Mouse (Mus musculus) neural tube, embryonic 15.5 days (tissue): ENCODE data around the gene Sstr3. TPM values are rescaled to one million over a fixed set of nuclear protein-coding genes. Genes with fewer than 3 reads are reported as not detected.
A peak's percentile ranks its signal among the peaks of the same experiment; 100 is the strongest.

Experiments used
- ATAC-seq: fragments of 200-750 bp; cut with Nextera tagmentation; 2 replicates; pipeline ENCODE4 v1.8.0; 2017; ENCODE audit warnings: mild to moderate bottlenecking, moderate TSS enrichment, moderate library complexity; ENCODE audit not compliant: low FRiP score
- H3K27ac ChIP-seq: fragments of 300-500 bp; sonication (generic); replicated peaks from 2 replicates; pipeline ENCODE4 v1.5.1; 2015; ENCODE audit warnings: mild to moderate bottlenecking, inconsistent platforms
- H3K27me3 ChIP-seq: fragments of 300-500 bp; sonication (generic); replicated peaks from 2 replicates; pipeline ENCODE4 v1.6.1; 2015; ENCODE audit warnings: inconsistent platforms
- H3K36me3 ChIP-seq: fragments of 300-500 bp; sonication (generic); 2 replicates; pipeline ENCODE4 v1.6.1; 2015; ENCODE audit warnings: inconsistent platforms
- H3K4me1 ChIP-seq: fragments of 300-500 bp; sonication (generic); 2 replicates; pipeline ENCODE4 v1.6.1; 2015; ENCODE audit warnings: inconsistent platforms
- H3K4me2 ChIP-seq: fragments of 300-500 bp; sonication (generic); 2 replicates; pipeline ENCODE4 v1.6.1; 2015; ENCODE audit warnings: inconsistent platforms, mild to moderate bottlenecking, moderate library complexity
- H3K4me3 ChIP-seq: fragments of 300-500 bp; sonication (generic); replicated peaks from 2 replicates; pipeline ENCODE4 v1.5.1; 2015; ENCODE audit warnings: mild to moderate bottlenecking, inconsistent platforms
- H3K9ac ChIP-seq: fragments of 300-500 bp; sonication (generic); replicated peaks from 2 replicates; pipeline ENCODE4 v1.6.1; 2015; ENCODE audit warnings: mild to moderate bottlenecking, inconsistent platforms
- H3K9me3 ChIP-seq: fragments of 300-500 bp; sonication (generic); replicated peaks from 2 replicates; pipeline ENCODE4 v1.6.1; 2016; ENCODE audit warnings: inconsistent platforms
- WGBS: fragments of 180-500 bp; shearing (Covaris S2); methylation state at CpG from one replicate; pipeline ENCODE4 v1.1.7; 2015; ENCODE audit warnings: mixed read lengths; 5-methylcytosine and 5-hydroxymethylcytosine counted together
- polyA plus RNA-seq: library from polyadenylated mRNA; unstranded; fragments of >200 nt; fragmentation: Nextera tagmentation; extraction: Ambion mirVana; gene quantifications from 2 replicates; pipeline ENCODE4 v1.2.1, GENCODE M21; 2015

Gene Sstr3
- polyA plus RNA-seq, 1 experiment from 2014 or later: 0.50 TPM

GRCm38 (mm10) chr15:78541606-78542005 is 2.9 kb downstream of the Sstr3 start:
- Histone ChIP-seq H3K4me3 (no peak overlapping the region), H3K4me1 (peaks cover 28% of the 10 kb centered on the region), H3K9me3 (no peaks in the 10 kb centered on the region), H3K4me2 (no peak overlapping the region), H3K9ac (no peak overlapping the region), H3K27ac (no peak overlapping the region), H3K27me3 (peaks cover 3% of the 10 kb centered on the region; the same call in 1 of the 2 replicates), H3K36me3 (no peaks in the 10 kb centered on the region)
- 51% methylated on average over 3 of the region's 3 CpGs for WGBS
- no peak for ATAC-seq

DNA sequence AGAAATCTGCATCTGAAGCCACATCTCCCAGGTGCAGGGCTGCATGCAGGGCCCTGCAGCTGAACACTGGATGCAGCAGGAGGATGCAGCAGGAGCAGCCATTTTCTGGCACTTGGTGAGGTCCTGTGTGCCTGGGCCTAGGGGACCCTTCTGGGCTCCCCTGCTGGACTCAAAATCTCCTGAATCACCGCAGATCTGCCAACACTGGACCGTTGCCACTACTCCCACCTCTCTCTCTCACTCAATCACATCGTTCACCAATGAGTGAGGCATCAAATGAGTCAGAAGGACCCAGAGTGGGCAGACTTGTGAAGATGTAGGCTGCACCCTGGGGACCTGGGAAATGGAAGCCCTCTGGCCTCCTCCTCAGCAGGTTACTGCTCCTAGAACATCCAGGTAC is 3.4 kb downstream of the Sstr3 start:
- H3K4me1 ChIP-seq: peaks cover 28% of the 10 kb centered on the region
- peaks cover 3% of the 10 kb centered on the region; the same call in 1 of the 2 replicates for H3K27me3 ChIP-seq
- H3K36me3 ChIP-seq: no peaks in the 10 kb centered on the region
- no peak overlapping the region for H3K4me2 ChIP-seq
- no peak for ATAC-seq
- no peak overlapping the region for H3K4me3 ChIP-seq
- 65% methylated on average over 3 of the region's 3 CpGs for WGBS
- no peak overlapping the region for H3K9ac ChIP-seq
- H3K9me3 ChIP-seq: no peaks in the 10 kb centered on the region
- no peak overlapping the region for H3K27ac ChIP-seq

DNA sequence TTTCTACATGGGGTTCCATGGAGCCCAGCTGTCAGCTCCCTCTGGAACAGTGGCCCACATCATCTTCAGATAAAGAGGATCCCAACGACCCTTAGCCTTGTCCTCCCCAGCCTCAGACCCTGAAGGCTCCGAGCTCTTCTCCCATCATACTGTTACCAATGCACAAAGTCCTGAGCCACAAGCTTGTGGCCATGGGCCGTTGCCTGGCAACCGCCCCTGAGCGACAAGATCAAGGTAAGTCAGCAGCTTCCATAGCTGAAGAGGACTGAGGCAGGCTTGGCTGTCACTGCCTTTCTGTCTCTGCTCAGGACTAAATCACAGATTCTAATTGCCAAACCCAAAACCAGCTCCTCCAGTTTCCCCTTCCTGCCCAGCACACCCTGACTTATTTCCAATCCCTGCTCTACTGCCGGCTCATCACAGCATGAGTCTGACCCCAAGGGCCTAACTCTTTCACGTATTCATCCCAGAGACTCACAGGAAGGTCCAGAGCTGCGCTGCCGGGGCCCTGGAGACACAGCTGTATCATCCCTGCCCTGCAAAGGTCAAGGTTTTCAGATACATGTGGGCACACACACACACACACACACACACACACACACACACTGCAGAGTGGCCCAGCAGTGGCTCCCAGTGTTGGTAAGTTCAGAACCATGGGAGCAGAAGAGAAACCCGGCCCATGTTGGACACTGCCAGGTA is 8.6 kb downstream of the Sstr3 start:
- whole genome bisulfite sequencing: 54% methylated on average over 10 of the region's 10 CpGs
- H3K9ac ChIP-seq: no peak overlapping the region
- H3K9me3 ChIP-seq: no peaks in the 10 kb centered on the region
- no peaks in the 10 kb centered on the region for H3K36me3 ChIP-seq
- H3K4me2 ChIP-seq: no peak overlapping the region
- H3K27ac ChIP-seq: no peak overlapping the region
- no peak for ATAC-seq
- H3K27me3 ChIP-seq: peaks cover 2% of the 10 kb centered on the region; the same call in 1 of the 2 replicates
- H3K4me3 ChIP-seq: no peak overlapping the region
- H3K4me1 ChIP-seq: peaks cover 11% of the 10 kb centered on the region

DNA sequence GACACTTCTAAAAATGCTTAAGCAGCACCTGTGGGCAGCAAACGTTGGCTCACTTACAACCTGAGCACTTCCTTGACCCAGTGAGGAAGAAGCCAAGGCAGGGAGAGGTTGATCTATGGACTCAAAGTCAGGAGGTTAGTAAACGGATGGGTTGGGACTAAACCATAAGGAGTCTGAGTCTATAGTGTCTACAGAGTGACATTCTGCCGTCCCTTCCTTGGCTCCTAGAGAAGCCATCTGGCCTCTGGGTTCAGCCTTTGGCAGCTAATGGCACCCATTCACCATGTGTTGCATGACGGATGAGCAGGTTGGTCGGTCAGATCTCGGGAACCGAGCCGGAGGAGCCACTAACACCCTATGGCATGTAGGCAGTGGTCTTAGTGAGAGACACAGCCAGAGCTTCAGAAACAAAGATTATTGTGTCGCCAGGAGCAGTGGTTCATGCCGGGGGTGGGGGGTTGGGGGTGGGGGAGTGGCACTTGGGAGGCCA is 11.1 kb downstream of the Sstr3 start:
- Histone ChIP-seq H3K9ac (no peak overlapping the region), H3K27ac (no peak overlapping the region), H3K36me3 (no peaks in the 10 kb centered on the region), H3K4me3 (no peak overlapping the region), H3K4me2 (no peak overlapping the region), H3K4me1 (peaks cover 35% of the 10 kb centered on the region), H3K27me3 (no peaks in the 10 kb centered on the region), H3K9me3 (no peaks in the 10 kb centered on the region)
- 75% methylated on average over 10 of the region's 10 CpGs for WGBS
- ATAC-seq: no peak

DNA sequence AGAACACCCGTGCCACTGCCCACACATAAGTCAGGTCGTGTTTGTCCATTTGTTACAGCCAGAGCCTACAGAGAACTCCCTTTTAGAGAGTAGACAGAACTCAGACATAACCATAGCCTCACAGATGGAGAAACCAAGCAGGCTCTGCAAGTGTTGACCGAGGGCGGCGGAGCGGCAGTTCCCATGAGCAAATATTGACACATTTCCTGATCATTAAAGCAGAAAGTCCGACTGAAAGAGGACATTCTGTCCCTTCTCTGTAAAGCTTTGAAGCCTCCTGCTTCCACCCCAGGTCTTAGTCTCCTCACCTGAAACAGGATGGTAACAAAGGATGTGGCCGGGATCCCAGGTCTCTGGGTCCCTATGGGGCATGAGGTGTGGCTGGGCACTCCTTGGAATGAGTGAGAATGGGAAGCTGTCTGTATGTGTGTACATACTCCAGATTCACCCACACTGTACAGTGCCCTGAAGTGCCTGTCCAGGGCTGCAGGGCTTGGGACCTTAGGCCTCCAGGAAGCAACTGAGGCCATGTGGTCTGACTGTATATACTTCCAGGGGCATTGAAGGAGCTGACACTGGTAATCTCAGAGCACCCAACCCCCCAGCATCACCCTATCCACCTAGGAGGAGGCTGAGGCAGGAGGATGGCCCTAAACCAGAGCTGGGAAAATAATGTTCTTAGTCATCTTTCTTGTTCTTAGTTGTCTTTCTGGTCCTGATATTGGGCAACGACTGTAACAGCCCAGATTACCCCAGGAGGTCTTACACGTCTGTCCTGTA is 11.7 kb downstream of the Sstr3 start:
- Histone ChIP-seq H3K4me2 (no peak overlapping the region), H3K27me3 (no peaks in the 10 kb centered on the region), H3K4me1 (peaks cover 35% of the 10 kb centered on the region), H3K9me3 (no peaks in the 10 kb centered on the region), H3K9ac (peak overlapping the region; percentile 12; the same call in 1 of the 2 replicates), H3K27ac (peak overlapping the region; percentile 46; the same call in 1 of the 2 replicates), H3K4me3 (no peak overlapping the region), H3K36me3 (no peaks in the 10 kb centered on the region)
- WGBS: 74% methylated on average over 10 of the region's 10 CpGs
- ATAC-seq: no peak

GRCm38 (mm10) chr15:78531901-78532469 is 12.5 kb downstream of the Sstr3 start:
- no peaks in the 10 kb centered on the region for H3K9me3 ChIP-seq
- H3K27me3 ChIP-seq: no peaks in the 10 kb centered on the region
- peak overlapping the region; percentile 37 for H3K4me3 ChIP-seq
- WGBS: under 1% methylated on average over 25 of the region's 25 CpGs
- ATAC-seq: peak; percentile 92
- H3K4me2 ChIP-seq: peak overlapping the region; percentile 61
- H3K27ac ChIP-seq: peak overlapping the region; percentile 85
- peak overlapping the region; percentile 44; the same call in 1 of the 2 replicates for H3K9ac ChIP-seq
- peaks cover 35% of the 10 kb centered on the region for H3K4me1 ChIP-seq
- no peaks in the 10 kb centered on the region for H3K36me3 ChIP-seq

- 69% methylated on average over 4 of the region's 4 CpGs for WGBS
- H3K9me3 ChIP-seq: no peaks in the 10 kb centered on the region
- peak overlapping the region; percentile 44; the same call in 1 of the 2 replicates for H3K9ac ChIP-seq
- H3K27ac ChIP-seq: peak overlapping the region; percentile 85
- H3K36me3 ChIP-seq: no peaks in the 10 kb centered on the region
- peaks cover 35% of the 10 kb centered on the region for H3K4me1 ChIP-seq
- no peak overlapping the region for H3K4me3 ChIP-seq
- H3K4me2 ChIP-seq: peak overlapping the region; percentile 61; the same call in 1 of the 2 replicates
- no peaks in the 10 kb centered on the region for H3K27me3 ChIP-seq
- no peak; the same call in 1 of the 2 replicates for ATAC-seq
These were observed 13.1 kb downstream of the Sstr3 start for GRCm38 (mm10) chr15:78531451-78531720.

GRCm38 (mm10) chr15:78530671-78531450 is 13.6 kb downstream of the Sstr3 start, which contains the start of gene C1qtnf6:
Gene C1qtnf6, minus strand, starts transcription at chr15:78531416.
- peak within 1 kb of the TSS; percentile 85 for H3K27ac ChIP-seq
- no peak for ATAC-seq
- peak within 1 kb of the TSS; percentile 44 for H3K9ac ChIP-seq
- no peaks in the 10 kb centered on the region for H3K36me3 ChIP-seq
- no peaks in the 10 kb centered on the region for H3K27me3 ChIP-seq
- H3K4me1 ChIP-seq: peaks cover 35% of the 10 kb centered on the region
- no peaks in the 10 kb centered on the region for H3K9me3 ChIP-seq
- peak within 1 kb of the TSS; percentile 61 for H3K4me2 ChIP-seq
- 75% methylated on average over 17 of the region's 17 CpGs for WGBS
- peak within 1 kb of the TSS; percentile 37 for H3K4me3 ChIP-seq

GRCm38 (mm10) chr15:78530141-78530540 is 14.3 kb downstream of the Sstr3 start:
- no peaks in the 10 kb centered on the region for H3K9me3 ChIP-seq

DNA sequence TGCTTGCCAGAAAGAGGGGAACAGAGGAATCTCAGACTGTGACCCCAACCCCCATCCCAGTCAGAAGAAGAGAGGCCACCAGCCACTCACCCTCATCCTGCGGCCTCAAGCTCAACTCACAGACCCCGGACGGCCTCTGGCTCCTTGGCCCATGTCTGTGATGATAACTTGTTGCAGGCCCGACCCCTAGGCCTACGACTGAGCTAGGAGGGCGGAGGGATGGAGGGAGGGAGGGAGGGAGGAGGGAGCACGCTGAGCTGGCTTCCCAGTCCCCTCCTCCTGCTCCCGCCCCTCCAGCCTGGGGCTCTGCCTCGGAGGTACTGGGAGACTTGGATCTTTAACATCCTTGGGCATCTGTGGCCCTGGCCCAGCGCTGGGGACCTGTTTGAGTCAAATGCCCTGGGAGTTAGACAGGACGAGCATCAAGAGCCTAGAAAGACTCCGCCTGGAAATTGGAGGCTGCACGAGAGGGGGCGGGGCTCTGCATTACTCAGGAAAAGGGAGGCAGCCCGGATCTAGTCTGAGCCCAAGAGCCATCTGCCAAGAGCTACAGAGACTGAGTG is 15.0 kb downstream of the Sstr3 start:
- Histone ChIP-seq H3K36me3 (no peaks in the 10 kb centered on the region), H3K4me3 (peak overlapping the region; percentile 31), H3K4me1 (peaks cover 35% of the 10 kb centered on the region), H3K27me3 (no peaks in the 10 kb centered on the region), H3K27ac (peak overlapping the region; percentile 68), H3K9ac (peak overlapping the region; percentile 50), H3K4me2 (peak overlapping the region; percentile 55), H3K9me3 (no peaks in the 10 kb centered on the region)
- no peak for ATAC-seq
- WGBS: 4% methylated on average over 15 of the region's 15 CpGs

More at GRCm38 (mm10) chr15:78530141-78530540, 14.3 kb downstream of the Sstr3 start:
- Histone ChIP-seq H3K27me3 (no peaks in the 10 kb centered on the region), H3K4me3 (no peak overlapping the region), H3K9ac (peak overlapping the region; percentile 50; the same call in 1 of the 2 replicates), H3K4me1 (peaks cover 35% of the 10 kb centered on the region), H3K27ac (no peak overlapping the region), H3K4me2 (peak overlapping the region; percentile 55; the same call in 1 of the 2 replicates), H3K36me3 (no peaks in the 10 kb centered on the region)
- ATAC-seq: no peak
- WGBS: 79% methylated on average over 3 of the region's 3 CpGs
